Mouse (Mus musculus) adrenal gland, postnatal 36 days (tissue): ENCODE measurements at regions not wholly inside any gene's neighbourhood (a gene's known extent, or its start where the extent isn't known, plus 50 kb on each side); places are given as distances from the start of the nearest gene placed in this dataset.

Source experiments
- DNase-seq, 2 experiments: peaks; one replicate each; pipeline ENCODE4 v3.0.0; 2021; ENCODE audit warnings: mixed read lengths in 1 of 2

GRCm38 (mm10) chr7:115192482-115192881 lies 449.0 kb downstream of the Insc start:
- no peak for DNase-seq

GRCm38 (mm10) chr7:115192992-115193761 lies 449.7 kb downstream of the Insc start:
- no peak for DNase-seq

GRCm38 (mm10) chr7:115204916-115205315 lies 461.4 kb downstream of the Insc start:
- DNase-seq, result peak; percentile 67 to 74

DNA sequence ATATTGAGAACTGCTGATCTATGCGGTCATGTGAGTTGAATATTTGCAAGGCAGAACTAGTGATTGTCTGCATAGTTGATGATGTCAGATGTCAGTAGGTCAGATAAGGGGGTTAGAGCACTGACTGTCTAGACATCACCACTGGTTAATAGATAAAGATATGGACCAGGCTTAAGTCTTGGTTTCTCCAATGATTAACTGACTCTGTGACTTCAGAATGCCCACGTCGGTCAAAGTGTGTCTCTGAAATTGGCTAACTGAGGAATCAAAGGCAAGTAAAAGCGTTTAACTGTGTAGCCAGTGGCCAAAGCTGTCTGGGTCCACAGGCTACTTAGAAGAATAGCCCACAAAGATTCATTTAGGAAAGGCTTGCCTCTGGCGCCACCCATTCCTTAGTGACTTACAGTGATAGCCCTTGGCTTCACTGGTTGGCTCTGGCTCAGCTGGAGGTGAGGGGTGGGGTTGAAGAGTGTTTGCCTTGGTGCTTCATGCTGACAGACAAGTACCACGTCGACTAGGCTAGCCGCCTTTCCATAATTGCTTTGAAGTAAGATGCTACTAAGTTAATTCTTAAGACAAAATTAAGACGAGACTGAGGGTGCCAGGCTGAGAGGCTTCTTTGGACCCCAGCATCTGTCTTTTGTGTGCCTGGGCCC lies 463.1 kb downstream of the Insc start:
- DNase-seq, result no peak

DNA sequence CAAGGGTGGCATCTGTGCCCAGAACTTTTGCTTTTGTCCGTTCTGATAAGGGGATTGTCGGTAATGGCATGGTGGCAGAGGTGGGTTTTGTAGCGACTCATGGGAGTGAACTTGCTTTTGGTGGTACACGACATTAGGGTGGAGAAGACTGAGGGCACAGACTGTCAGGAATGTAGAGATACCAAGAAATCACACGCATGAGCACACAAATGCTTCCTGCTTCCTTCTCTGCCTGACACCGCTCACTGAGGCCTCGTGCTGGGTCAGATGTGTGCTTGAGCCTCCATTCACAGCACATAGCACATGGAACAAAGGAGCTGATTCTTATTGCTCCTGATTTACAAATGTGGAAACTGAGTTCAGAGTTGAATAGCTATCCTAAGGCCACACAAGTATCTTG lies 465.3 kb downstream of the Insc start:
- no peak for DNase-seq

DNA sequence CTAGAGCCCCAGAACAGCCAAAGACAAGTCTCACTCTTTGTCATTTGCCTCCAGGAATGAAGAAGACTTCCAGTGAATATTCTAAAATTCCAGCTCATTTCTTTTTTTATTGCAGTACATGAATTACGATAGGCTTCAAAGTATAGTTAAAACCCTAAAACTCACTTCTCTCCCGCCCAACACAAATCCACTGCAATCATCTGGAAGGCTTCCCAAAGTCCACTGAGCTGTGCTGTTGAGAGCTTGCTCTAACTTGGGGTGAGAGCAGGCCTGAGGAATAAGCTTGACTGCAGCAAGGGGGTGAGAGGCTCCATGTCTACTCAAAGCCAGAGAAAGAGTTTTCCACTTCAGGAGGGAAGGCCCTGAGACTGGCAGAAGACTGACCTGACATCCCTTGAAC lies 466.5 kb downstream of the Insc start:
- DNase-seq, result no peak

DNA sequence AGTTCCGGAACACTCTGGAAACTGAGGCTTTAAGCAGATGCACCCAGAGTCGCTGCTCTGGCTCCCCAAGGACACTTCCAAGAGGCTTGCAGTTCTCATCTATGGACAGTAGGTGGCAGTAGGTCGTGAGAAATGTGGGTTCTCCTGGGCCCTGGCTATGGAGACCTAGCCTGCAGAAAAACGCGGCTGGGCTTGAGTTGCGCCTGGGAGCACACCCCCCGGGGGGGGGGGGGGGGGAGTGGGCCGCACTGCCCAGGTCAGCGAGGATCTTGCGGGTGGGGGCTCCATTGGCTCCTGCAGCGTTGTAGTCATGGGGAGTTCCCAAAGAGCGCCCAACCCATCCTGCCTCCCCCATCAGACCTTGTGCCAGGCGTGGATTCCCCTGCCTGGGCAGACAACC lies 473.3 kb downstream of the Insc start:
- peak; percentile 76 to 86 for DNase-seq

- no peak for DNase-seq
Measured at GRCm38 (mm10) chr7:115217255-115217654, 473.8 kb downstream of the Insc start.

DNA sequence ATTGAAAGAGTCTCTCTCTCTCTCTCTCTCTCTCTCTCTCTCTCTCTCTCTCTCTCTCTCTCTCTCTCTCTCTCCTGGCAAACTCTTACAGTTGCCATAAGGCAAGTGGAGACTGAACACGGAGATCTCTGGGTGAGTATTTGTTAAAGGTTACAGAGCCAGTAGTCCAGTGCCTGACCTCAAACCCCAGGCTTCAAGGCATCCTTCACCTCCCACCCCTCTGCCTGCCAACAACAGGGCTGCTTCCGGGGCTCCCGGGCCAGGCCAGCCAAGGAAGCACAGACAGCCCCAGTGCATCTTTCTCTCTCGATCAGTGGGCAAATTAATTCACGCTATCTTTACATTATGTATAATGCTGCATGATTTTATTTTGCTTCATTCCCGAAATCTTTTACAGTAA lies 474.2 kb downstream of the Insc start:
- no peak for DNase-seq

- DNase-seq, result peak in 1 of 2 experiments; percentile 6
Measured at GRCm38 (mm10) chr7:115218596-115219180, 475.2 kb downstream of the Insc start.

GRCm38 (mm10) chr7:115222642-115223041 lies 479.1 kb downstream of the Insc start:
- DNase-seq, result peak; percentile 10 to 27

DNA sequence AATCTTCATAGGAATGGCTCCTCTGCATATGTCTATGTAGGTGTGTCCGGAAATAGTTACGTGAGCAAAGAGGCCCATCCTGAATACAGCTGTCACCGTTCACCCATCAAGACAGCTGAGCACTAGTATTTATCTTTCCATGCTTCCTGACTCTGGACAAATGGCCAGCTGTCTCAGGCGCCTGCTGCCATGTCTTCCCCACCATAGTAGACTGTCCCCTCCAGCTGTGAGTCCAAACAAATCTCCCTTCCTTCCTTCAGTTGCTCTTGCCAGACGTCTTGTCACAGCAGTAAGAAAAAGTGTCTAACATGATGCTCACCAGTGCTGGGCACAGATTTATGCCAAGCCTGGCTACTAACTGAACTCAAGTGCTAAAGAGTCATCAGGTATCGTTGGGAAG lies 487.0 kb downstream of the Insc start:
- no peak for DNase-seq

- DNase-seq, result no peak
Measured at GRCm38 (mm10) chr7:115233850-115234436, 490.4 kb downstream of the Insc start.

- no peak for DNase-seq
Measured at GRCm38 (mm10) chr7:115237131-115237530, 493.6 kb downstream of the Insc start.

DNA sequence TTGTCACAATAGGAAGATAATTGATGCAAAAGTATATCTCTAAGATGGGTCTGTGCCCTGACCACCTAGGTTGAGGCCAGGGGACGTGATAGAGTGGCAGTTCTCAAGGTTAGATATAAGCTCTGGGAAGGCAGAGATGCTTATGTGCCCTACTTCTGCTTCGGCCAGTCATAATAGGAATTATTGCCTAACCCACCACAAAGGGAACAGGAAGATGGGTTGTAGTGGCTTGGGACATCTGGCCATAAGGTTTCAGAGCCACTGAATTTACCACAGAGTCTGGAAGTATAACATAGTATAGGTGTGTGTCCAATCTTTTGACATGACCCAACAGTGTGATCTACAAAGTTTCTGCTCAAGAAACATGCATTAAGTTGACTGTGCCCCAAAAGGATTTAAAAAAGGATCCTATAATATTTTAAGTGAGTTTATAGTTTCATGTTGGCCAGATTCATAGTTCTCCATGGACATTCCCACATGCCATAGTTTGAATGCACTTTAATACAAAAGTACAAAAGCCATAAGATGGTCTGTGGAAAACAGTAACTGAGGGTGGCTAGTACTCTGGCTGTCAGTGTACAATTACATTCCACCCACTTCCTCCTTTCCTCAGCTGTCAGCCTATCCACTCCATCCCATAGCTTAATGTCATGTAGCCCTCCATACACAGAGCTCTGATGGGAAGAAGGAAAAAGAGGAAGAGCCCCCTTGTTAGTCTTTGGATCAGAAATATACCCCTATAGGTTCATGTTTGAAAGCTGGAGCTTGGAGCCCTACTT lies 508.3 kb downstream of the Insc start:
- DNase-seq, result no peak

- no peak for DNase-seq
Measured at GRCm38 (mm10) chr7:115252370-115252750, 508.9 kb downstream of the Insc start.

- DNase-seq, result peak in 1 of 2 experiments; percentile 2
Measured at GRCm38 (mm10) chr7:115258626-115259025, 515.1 kb downstream of the Insc start.

DNA sequence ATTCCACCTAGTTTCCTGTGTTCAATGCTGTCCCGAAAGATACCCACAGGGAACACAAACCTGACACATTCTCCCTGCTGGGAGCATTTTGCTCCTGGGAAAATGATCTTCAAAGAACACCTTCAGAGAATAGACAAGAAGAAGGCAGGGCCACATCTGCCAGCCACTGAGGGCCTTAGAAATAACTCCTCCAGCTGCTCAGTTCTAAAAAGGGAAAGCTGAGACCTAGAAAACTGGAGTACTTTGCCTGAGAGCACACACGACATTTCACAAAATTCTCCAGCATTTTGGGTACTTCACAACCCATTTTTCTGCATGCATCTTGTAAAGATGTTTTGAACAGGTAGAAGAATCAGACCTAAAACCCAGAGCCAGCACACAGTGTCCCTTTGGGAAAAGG lies 519.6 kb downstream of the Insc start:
- DNase-seq, result no peak

- DNase-seq, result no peak
Measured at GRCm38 (mm10) chr7:115266141-115266540, 522.6 kb downstream of the Insc start.

GRCm38 (mm10) chr7:115270803-115271202 lies 527.3 kb downstream of the Insc start:
- DNase-seq, result no peak

GRCm38 (mm10) chr7:115274836-115275235 lies 531.3 kb downstream of the Insc start:
- peak in 1 of 2 experiments; percentile 5 for DNase-seq

DNA sequence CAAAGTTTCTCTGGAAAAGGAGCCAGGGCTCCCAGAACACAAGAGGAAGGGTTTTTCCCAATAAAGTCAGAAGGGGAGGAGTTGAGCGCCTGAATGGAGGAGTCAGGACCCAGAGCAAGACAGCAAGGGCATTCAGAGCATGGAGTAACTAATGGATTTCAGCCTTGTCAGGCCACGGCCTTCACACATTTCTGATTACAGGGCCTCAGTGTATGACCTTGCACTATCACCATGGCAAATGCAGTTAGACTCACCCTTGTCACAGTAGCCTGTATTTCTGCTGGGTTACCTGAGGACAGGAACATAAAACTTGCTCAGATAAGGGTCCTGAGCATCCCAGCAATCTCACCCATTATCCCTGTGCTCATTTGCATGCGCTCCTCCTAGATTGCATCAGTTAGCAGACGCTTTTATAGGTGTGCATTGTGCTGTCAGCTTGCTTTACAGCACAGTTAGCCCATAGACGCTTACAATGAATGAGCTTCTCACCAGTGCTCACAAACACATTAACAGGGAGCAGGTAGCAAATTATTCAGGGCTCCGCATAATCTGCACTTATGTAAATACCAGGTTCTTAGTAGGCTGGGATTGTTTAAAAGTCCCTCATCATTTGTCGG lies 547.4 kb downstream of the Insc start:
- peak; percentile 18 to 53 for DNase-seq
